Mouse (Mus musculus): ENCODE measurements around the gene Hnrnpa3. TPM values are rescaled to one million over a fixed set of nuclear protein-coding genes. Genes with fewer than 3 reads are reported as not detected.

Hnrnpa3 gene
- polyA plus RNA-seq, 1 experiment from 2014 or later: 345 TPM

GRCm38 (mm10) chr2:75661106-75661505, 2.0 kb downstream of the Hnrnpa3 start:
- H3K9me3 ChIP-seq: no peaks in the 10 kb centered on the region
- no peak for ATAC-seq (ENCODE audit: low FRiP score, low read depth)
- H3K27ac ChIP-seq (replicated peaks): no peak overlapping the region
- H3K4me1 ChIP-seq: peaks cover 23% of the 10 kb centered on the region
- 38% methylated on average over 2 of the region's 2 CpGs for WGBS
- H3K4me3 ChIP-seq: peak overlapping the region; percentile 93
- no peaks in the 10 kb centered on the region for H3K27me3 ChIP-seq
- peak overlapping the region; percentile 98 for H3K9ac ChIP-seq (replicated peaks)
- peak overlapping the region; percentile 78 for H3K4me2 ChIP-seq (replicated peaks)
- peaks cover 29% of the 10 kb centered on the region for H3K36me3 ChIP-seq

GRCm38 (mm10) chr2:75669491-75670445, 10.7 kb downstream of the Hnrnpa3 start:
- peak; percentile 10; the same call in 1 of the 2 replicates for ATAC-seq (ENCODE audit: low FRiP score, low read depth)
- Histone ChIP-seq H3K9ac (replicated peaks) (no peak overlapping the region), H3K4me3 (no peak overlapping the region), H3K27me3 (no peaks in the 10 kb centered on the region), H3K4me1 (no peaks in the 10 kb centered on the region), H3K36me3 (peaks cover 5% of the 10 kb centered on the region), H3K4me2 (replicated peaks) (no peak overlapping the region), H3K9me3 (no peaks in the 10 kb centered on the region), H3K27ac (replicated peaks) (no peak overlapping the region)
- 40% methylated on average over 14 of the region's 14 CpGs for WGBS

GRCm38 (mm10) chr2:75670446-75671336, 11.6 kb downstream of the Hnrnpa3 start:
- no peak overlapping the region for H3K4me3 ChIP-seq
- H3K9me3 ChIP-seq: no peaks in the 10 kb centered on the region
- WGBS: 85% methylated on average over 6 of the region's 6 CpGs

DNA sequence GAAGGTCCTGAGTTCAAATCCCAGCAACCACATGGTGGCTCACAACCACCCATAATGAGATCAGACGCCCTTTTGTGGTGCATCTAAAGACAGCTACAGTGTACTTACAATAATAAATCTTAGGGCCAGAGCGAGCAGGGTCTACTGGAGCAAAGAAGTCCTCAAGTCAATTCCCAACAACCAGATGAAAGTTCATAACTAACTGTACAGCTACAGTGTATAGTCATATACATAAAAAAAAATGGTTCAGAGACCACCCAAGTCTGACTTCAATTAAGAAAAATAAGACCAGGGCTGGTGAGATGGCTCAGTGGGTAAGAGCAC, 12.2 kb downstream of the Hnrnpa3 start:
- H3K4me3 ChIP-seq: no peak overlapping the region
- H3K4me1 ChIP-seq: no peaks in the 10 kb centered on the region
- no peaks in the 10 kb centered on the region for H3K27me3 ChIP-seq
- H3K9me3 ChIP-seq: no peaks in the 10 kb centered on the region
- 83% methylated on average over 2 of the region's 2 CpGs for WGBS
- no peak overlapping the region for H3K27ac ChIP-seq (replicated peaks)
- ATAC-seq (ENCODE audit: low FRiP score, low read depth): no peak
- peaks cover 6% of the 10 kb centered on the region for H3K36me3 ChIP-seq
- no peak overlapping the region for H3K9ac ChIP-seq (replicated peaks)
- H3K4me2 ChIP-seq (replicated peaks): no peak overlapping the region

More at GRCm38 (mm10) chr2:75670446-75671336, 11.6 kb downstream of the Hnrnpa3 start:
- no peak overlapping the region for H3K4me2 ChIP-seq (replicated peaks)
- no peaks in the 10 kb centered on the region for H3K4me1 ChIP-seq
- H3K27ac ChIP-seq (replicated peaks): no peak overlapping the region
- no peak for ATAC-seq (ENCODE audit: low FRiP score, low read depth)
- H3K36me3 ChIP-seq: no peaks in the 10 kb centered on the region
- no peak overlapping the region for H3K9ac ChIP-seq (replicated peaks)
- H3K27me3 ChIP-seq: no peaks in the 10 kb centered on the region

GRCm38 (mm10) chr2:75672561-75672960, 13.5 kb downstream of the Hnrnpa3 start:
- H3K4me1 ChIP-seq: no peaks in the 10 kb centered on the region
- WGBS: 91% methylated on average over 3 of the region's 3 CpGs
- no peak for ATAC-seq (ENCODE audit: low FRiP score, low read depth)

GRCm38 (mm10) chr2:75676567-75676966, 17.5 kb downstream of the Hnrnpa3 start:
- Histone ChIP-seq H3K36me3 (peaks cover 13% of the 10 kb centered on the region), H3K27me3 (no peaks in the 10 kb centered on the region), H3K4me3 (no peak overlapping the region), H3K27ac (replicated peaks) (0 out of 2 replicates have a peak overlapping the region, but pooled peaks have one; percentile 6), H3K4me2 (replicated peaks) (no peak overlapping the region), H3K9ac (replicated peaks) (no peak overlapping the region), H3K4me1 (no peaks in the 10 kb centered on the region), H3K9me3 (no peaks in the 10 kb centered on the region)
- 72% methylated on average over 14 of the region's 14 CpGs for WGBS
- ATAC-seq (ENCODE audit: low FRiP score, low read depth): no peak

More at GRCm38 (mm10) chr2:75672561-75672960, 13.5 kb downstream of the Hnrnpa3 start:
- Histone ChIP-seq H3K9me3 (no peaks in the 10 kb centered on the region), H3K27ac (replicated peaks) (no peak overlapping the region), H3K36me3 (peaks cover 13% of the 10 kb centered on the region), H3K4me3 (no peak overlapping the region), H3K9ac (replicated peaks) (no peak overlapping the region), H3K4me2 (replicated peaks) (no peak overlapping the region), H3K27me3 (no peaks in the 10 kb centered on the region)

GRCm38 (mm10) chr2:75679947-75680346, 20.9 kb downstream of the Hnrnpa3 start:
- no peaks in the 10 kb centered on the region for H3K9me3 ChIP-seq
- no peak for ATAC-seq (ENCODE audit: low FRiP score, low read depth)
- H3K9ac ChIP-seq (replicated peaks): no peak overlapping the region
- H3K4me2 ChIP-seq (replicated peaks): no peak overlapping the region
- peaks cover 13% of the 10 kb centered on the region for H3K36me3 ChIP-seq
- no peaks in the 10 kb centered on the region for H3K27me3 ChIP-seq
- WGBS: 94% methylated on average over 8 of the region's 8 CpGs
- no peak overlapping the region for H3K4me3 ChIP-seq
- no peaks in the 10 kb centered on the region for H3K4me1 ChIP-seq
- H3K27ac ChIP-seq (replicated peaks): no peak overlapping the region

- Histone ChIP-seq H3K27me3 (no peaks in the 10 kb centered on the region), H3K4me2 (replicated peaks) (no peak overlapping the region), H3K9me3 (no peaks in the 10 kb centered on the region), H3K36me3 (peaks cover 6% of the 10 kb centered on the region), H3K4me3 (no peak overlapping the region), H3K9ac (replicated peaks) (no peak overlapping the region), H3K27ac (replicated peaks) (no peak overlapping the region), H3K4me1 (no peaks in the 10 kb centered on the region)
- WGBS: 74% methylated on average over 7 of the region's 7 CpGs
- ATAC-seq (ENCODE audit: low FRiP score, low read depth): no peak
These were observed 22.4 kb downstream of the Hnrnpa3 start for GRCm38 (mm10) chr2:75681439-75681838.

GRCm38 (mm10) chr2:75682978-75683709, 24.1 kb downstream of the Hnrnpa3 start:
- no peaks in the 10 kb centered on the region for H3K4me1 ChIP-seq
- no peak overlapping the region for H3K4me3 ChIP-seq
- WGBS: 82% methylated on average over 15 of the region's 15 CpGs
- ATAC-seq (ENCODE audit: low FRiP score, low read depth): no peak
- H3K27me3 ChIP-seq: no peaks in the 10 kb centered on the region
- no peaks in the 10 kb centered on the region for H3K9me3 ChIP-seq
- no peaks in the 10 kb centered on the region for H3K36me3 ChIP-seq
- no peak overlapping the region for H3K27ac ChIP-seq (replicated peaks)
- H3K4me2 ChIP-seq (replicated peaks): no peak overlapping the region
- H3K9ac ChIP-seq (replicated peaks): no peak overlapping the region

DNA sequence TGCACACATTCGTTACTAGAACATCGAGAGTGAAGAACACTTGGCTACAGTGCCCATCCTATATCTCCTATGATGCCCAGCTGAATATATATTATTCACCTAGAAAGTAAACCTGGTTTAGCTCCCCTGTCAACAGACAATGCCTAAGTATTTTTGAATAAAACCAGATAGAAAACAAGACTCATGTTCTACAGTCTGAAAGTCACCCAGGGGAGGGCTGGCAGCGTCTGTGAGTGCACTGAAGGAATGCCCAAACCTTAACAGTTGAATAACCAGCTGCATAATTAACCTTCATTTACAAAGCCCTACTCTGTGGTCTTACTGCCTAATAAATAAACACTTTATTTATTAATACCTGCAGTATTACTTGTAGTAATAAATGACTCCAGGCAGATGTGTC, 25.5 kb downstream of the Hnrnpa3 start:
- Histone ChIP-seq H3K27ac (replicated peaks) (no peak overlapping the region), H3K4me1 (no peaks in the 10 kb centered on the region), H3K4me2 (replicated peaks) (no peak overlapping the region), H3K9me3 (no peaks in the 10 kb centered on the region), H3K4me3 (no peak overlapping the region), H3K9ac (replicated peaks) (no peak overlapping the region), H3K36me3 (no peaks in the 10 kb centered on the region), H3K27me3 (no peaks in the 10 kb centered on the region)
- 83% methylated on average over 3 of the region's 3 CpGs for WGBS
- no peak for ATAC-seq (ENCODE audit: low FRiP score, low read depth)

- no peak overlapping the region for H3K4me3 ChIP-seq
- ATAC-seq (ENCODE audit: low FRiP score, low read depth): no peak
- no peaks in the 10 kb centered on the region for H3K9me3 ChIP-seq
- H3K36me3 ChIP-seq: no peaks in the 10 kb centered on the region
- no peak overlapping the region for H3K27ac ChIP-seq (replicated peaks)
- WGBS: 87% methylated on average over 6 of the region's 6 CpGs
- no peak overlapping the region for H3K9ac ChIP-seq (replicated peaks)
- H3K4me1 ChIP-seq: no peaks in the 10 kb centered on the region
- no peak overlapping the region for H3K4me2 ChIP-seq (replicated peaks)
- no peaks in the 10 kb centered on the region for H3K27me3 ChIP-seq
These were observed 26.4 kb downstream of the Hnrnpa3 start for GRCm38 (mm10) chr2:75685458-75685861.

Data from midbrain, embryonic 12.5 days (tissue).